Mouse (Mus musculus) MEL (cell line): ENCODE results near the gene Atp5d.

Experiments used
- BHLHE40 ChIP-seq: IDR thresholded peaks from 2 replicates; pipeline ENCODE4 v1.6.1; 2012; ENCODE audit warnings: low read depth, mild to moderate bottlenecking, inconsistent platforms, low read length, improper control_type of control experiment, borderline replicate concordance
- CTCF ChIP-seq, 3 experiments: IDR thresholded peaks in 2 of 3; conservative IDR thresholded peaks in 1 of 3; 2 replicates each; pipeline ENCODE4 v1.5.1; 2011 to 2012; ENCODE audit warnings: low read length in 3 of 3, low read depth in 2 of 3, mild to moderate bottlenecking in 2 of 3, improper control_type of control experiment in 1 of 3, inconsistent platforms in 1 of 3, mixed read lengths in 1 of 3, moderate library complexity in 1 of 3; ENCODE audit not compliant: control insufficient read depth in 1 of 3, insufficient read depth in 1 of 3, poor library complexity in 1 of 3, severe bottlenecking in 1 of 3
- EP300 ChIP-seq, 2 experiments: IDR thresholded peaks; 2 replicates each; pipeline ENCODE4 v1.6.1; 2011; ENCODE audit warnings: improper control_type of control experiment in 2 of 2, low read length in 2 of 2, low read depth in 1 of 2, mild to moderate bottlenecking in 1 of 2
- HCFC1 ChIP-seq: IDR thresholded peaks from 2 replicates; pipeline ENCODE4 v1.6.1; 2012; ENCODE audit warnings: low read depth, mild to moderate bottlenecking, inconsistent platforms, low read length, improper control_type of control experiment, moderate library complexity
- MAZ ChIP-seq: IDR thresholded peaks from 2 replicates; pipeline ENCODE4 v1.6.1; 2012; ENCODE audit warnings: low read depth, mild to moderate bottlenecking, inconsistent platforms, low read length, improper control_type of control experiment
- MEF2A ChIP-seq: IDR thresholded peaks from 2 replicates; pipeline ENCODE4 v1.6.1; 2014; ENCODE audit warnings: low read depth, mild to moderate bottlenecking, inconsistent platforms, low read length, improper control_type of control experiment; ENCODE audit not compliant: poor library complexity, insufficient replicate concordance, severe bottlenecking; ENCODE audit errors: extremely low read depth
- MYB ChIP-seq: IDR thresholded peaks from 2 replicates; pipeline ENCODE4 v1.6.1; 2011; ENCODE audit warnings: mild to moderate bottlenecking, low read depth, low read length, improper control_type of control experiment
- POLR2A ChIP-seq, 2 experiments: IDR thresholded peaks; 2 replicates each; pipeline ENCODE4 v1.6.1; 2011 to 2012; ENCODE audit warnings: low read length in 2 of 2, mild to moderate bottlenecking in 2 of 2, control low read depth in 1 of 2, improper control_type of control experiment in 1 of 2, low read depth in 1 of 2, moderate library complexity in 1 of 2; ENCODE audit not compliant: control insufficient read depth in 1 of 2, insufficient read depth in 1 of 2, poor library complexity in 1 of 2
- POLR2AphosphoS2 ChIP-seq: IDR thresholded peaks from 2 replicates; pipeline ENCODE4 v1.6.1; 2011; ENCODE audit warnings: low read length, improper control_type of control experiment
- USF1 ChIP-seq: IDR thresholded peaks from 2 replicates; pipeline ENCODE4 v1.6.1; 2014; ENCODE audit warnings: low read depth, mild to moderate bottlenecking, inconsistent platforms, low read length, improper control_type of control experiment, moderate library complexity
- ZC3H11A ChIP-seq: IDR thresholded peaks from 2 replicates; pipeline ENCODE4 v1.6.1; 2012; ENCODE audit warnings: low read depth, mild to moderate bottlenecking, inconsistent platforms, low read length, improper control_type of control experiment
- ZNF384 ChIP-seq: IDR thresholded peaks from 2 replicates; pipeline ENCODE4 v1.6.1; 2012; ENCODE audit warnings: low read depth, mild to moderate bottlenecking, inconsistent platforms, low read length, improper control_type of control experiment

DNA sequence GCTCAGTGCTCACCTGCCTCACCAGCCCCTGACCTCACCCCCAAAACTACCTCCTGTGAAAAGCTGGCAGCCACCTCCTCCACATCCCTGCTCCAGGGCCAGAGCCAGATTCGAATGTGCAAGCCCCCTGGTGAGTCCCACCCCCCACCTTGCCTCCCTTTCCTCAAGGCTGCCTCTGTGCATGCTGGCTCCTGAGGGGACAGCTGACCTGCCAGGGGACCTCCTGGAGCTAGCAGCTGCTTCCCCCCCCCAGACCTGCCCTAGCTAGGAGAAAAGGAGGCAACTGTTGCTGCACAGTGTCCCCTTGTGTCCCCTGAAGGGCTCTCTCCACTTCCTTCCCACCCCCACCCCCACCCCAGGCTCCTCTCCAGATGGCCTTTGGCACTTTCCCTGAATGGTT is 16.8 kb downstream of the Atp5d start:
- TF ChIP-seq MEF2A (no peak), ZC3H11A (no peak), ZNF384 (no peak), POLR2AphosphoS2 (no peak), BHLHE40 (no peak), HCFC1 (no peak), CTCF (IDR thresholded peaks at IDR 0.05 in 2 of 3, conservative IDR thresholded peaks at IDR 0.05 in 1 of 3; ENCODE audit: control insufficient read depth in 1 of 3, insufficient read depth in 1 of 3, low read depth in 2 of 3, low read length in 3 of 3, poor library complexity in 1 of 3, severe bottlenecking in 1 of 3) (no peak), EP300 (IDR thresholded peaks at IDR 0.05; ENCODE audit: low read depth in 1 of 2, low read length in 2 of 2) (no peak), POLR2A (IDR thresholded peaks at IDR 0.05; ENCODE audit: control insufficient read depth in 1 of 2, insufficient read depth in 1 of 2, low read depth in 1 of 2, low read length in 2 of 2, poor library complexity in 1 of 2) (no peak), USF1 (no peak), MYB (no peak), MAZ (no peak)
